Mouse (Mus musculus) thymus, adult 2 months (tissue): Measurements from ENCODE around the gene Gm28043. TPM values are rescaled to one million over a fixed set of nuclear protein-coding genes. Genes with fewer than 3 reads are reported as not detected.

Experiments used
- DNase-seq: peaks from one replicate; pipeline ENCODE4 v3.0.0; 2021
- H3K27ac ChIP-seq: fragments of 200-500 bp; 2 replicates; pipeline ENCODE4 v1.5.1; 2012; ENCODE audit warnings: low read length, control low read depth; ENCODE audit not compliant: control insufficient read depth, insufficient read depth
- H3K27me3 ChIP-seq: fragments of 200-500 bp; 2 replicates; pipeline ENCODE4 v1.6.1; 2012; ENCODE audit warnings: mild to moderate bottlenecking, low read length, moderate library complexity, mixed read lengths; ENCODE audit not compliant: control insufficient read depth, insufficient read depth
- H3K36me3 ChIP-seq: fragments of 200-500 bp; 2 replicates; pipeline ENCODE4 v1.6.1; 2012; ENCODE audit warnings: mild to moderate bottlenecking, low read length, moderate library complexity; ENCODE audit not compliant: control insufficient read depth, insufficient read depth
- H3K4me1 ChIP-seq: fragments of 200-500 bp; replicated peaks from 2 replicates; pipeline ENCODE4 v1.6.1; 2012; ENCODE audit warnings: low read length; ENCODE audit not compliant: control insufficient read depth, insufficient read depth
- H3K4me3 ChIP-seq: fragments of 200-500 bp; 2 replicates; pipeline ENCODE4 v1.5.1; 2012; ENCODE audit warnings: mild to moderate bottlenecking, low read length, control low read depth, moderate library complexity; ENCODE audit not compliant: control insufficient read depth, insufficient read depth
- CTCF ChIP-seq: fragments of 200-500 bp; IDR thresholded peaks from 2 replicates; pipeline ENCODE4 v1.5.1; 2012; ENCODE audit warnings: mild to moderate bottlenecking, control low read depth, low read length, moderate library complexity, borderline replicate concordance; ENCODE audit not compliant: control insufficient read depth, poor library complexity, insufficient read depth; ENCODE audit errors: extremely low read depth
- POLR2A ChIP-seq: fragments of 200-500 bp; IDR thresholded peaks from 2 replicates; pipeline ENCODE4 v1.6.1; 2012; ENCODE audit warnings: mild to moderate bottlenecking, low read length, control low read depth, moderate library complexity; ENCODE audit not compliant: control insufficient read depth, poor library complexity, insufficient read depth; ENCODE audit errors: extremely low read depth
- WGBS: fragments of 180-500 bp; shearing (Covaris S2); methylation state at CpG from one replicate; pipeline ENCODE4 v1.1.7; 2018; 5-methylcytosine and 5-hydroxymethylcytosine counted together
- polyA plus RNA-seq: library from polyadenylated mRNA; depleted of rRNA; stranded (reverse); fragments of >200 nt; gene quantifications from 2 replicates; pipeline ENCODE4 v1.2.3, GENCODE M21; 2012

The Gm28043 gene
- polyA plus RNA-seq, 1 experiment: 2.2 TPM

DNA sequence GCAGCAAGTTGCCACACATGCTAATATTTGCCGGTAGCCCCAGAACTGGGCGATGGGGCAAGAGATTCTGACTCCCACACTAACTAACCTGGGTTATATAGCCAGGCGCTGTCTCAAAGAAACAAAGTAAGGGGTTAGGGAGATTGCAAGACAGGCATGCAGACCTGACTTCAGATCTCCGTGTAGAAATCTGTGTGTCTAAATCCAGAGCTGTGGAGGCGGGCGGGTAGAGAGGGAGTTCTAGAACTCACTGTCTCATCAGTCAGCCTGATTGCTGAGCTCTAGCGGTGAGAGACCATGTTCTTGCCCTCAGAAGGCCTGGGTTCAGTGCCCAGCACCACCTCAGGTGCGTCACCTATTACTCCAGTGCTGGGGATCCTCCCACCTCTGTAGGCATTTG is 8.8 kb downstream of the Gm28043 start:
- TF ChIP-seq POLR2A (no peak), CTCF (no peak)
- no peaks in the 10 kb centered on the region for H3K27me3 ChIP-seq
- no peaks in the 10 kb centered on the region for H3K4me1 ChIP-seq
- no peak for DNase-seq
- peaks cover 51% of the 10 kb centered on the region for H3K36me3 ChIP-seq
- 98% methylated on average over 8 of the region's 8 CpGs for WGBS
- H3K27ac ChIP-seq: no peak overlapping the region
- no peak overlapping the region for H3K4me3 ChIP-seq

DNA sequence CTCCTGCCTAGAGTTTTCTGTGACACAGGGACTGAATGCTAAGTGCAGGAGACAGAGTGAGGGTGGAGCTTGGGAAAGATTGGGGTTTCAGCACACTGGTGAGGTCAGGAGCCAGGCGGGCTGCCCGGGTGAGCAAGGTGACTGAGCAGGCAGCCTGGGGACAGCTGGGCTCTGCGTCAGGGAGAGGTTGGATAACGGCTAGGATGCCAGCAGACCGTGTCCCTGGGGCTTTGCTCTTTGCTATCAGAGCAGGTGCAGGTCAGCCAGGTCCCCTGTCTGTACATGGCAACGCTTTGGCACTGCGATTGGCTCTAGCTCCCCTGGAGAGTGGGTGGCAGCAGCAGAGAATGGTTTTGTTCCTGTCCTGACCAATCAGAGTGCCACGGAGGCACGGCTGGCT is 12.6 kb downstream of the Gm28043 start:
- no peaks in the 10 kb centered on the region for H3K27me3 ChIP-seq
- H3K4me1 ChIP-seq: no peaks in the 10 kb centered on the region
- H3K4me3 ChIP-seq: no peak overlapping the region
- H3K36me3 ChIP-seq: peaks cover 66% of the 10 kb centered on the region
- 97% methylated on average over 9 of the region's 9 CpGs for WGBS
- no peak overlapping the region for H3K27ac ChIP-seq
- TF ChIP-seq POLR2A: no peak
- no peak for TF ChIP-seq CTCF
- DNase-seq: no peak

GRCm38 (mm10) chr17:29628946-29629345 is 14.3 kb downstream of the Gm28043 start:
- no peak for TF ChIP-seq CTCF
- TF ChIP-seq POLR2A: no peak
- 93% methylated on average over 5 of the region's 5 CpGs for WGBS
- Histone ChIP-seq H3K36me3 (peaks cover 62% of the 10 kb centered on the region), H3K27me3 (no peaks in the 10 kb centered on the region), H3K27ac (no peak overlapping the region), H3K4me1 (no peaks in the 10 kb centered on the region), H3K4me3 (no peak overlapping the region)
- DNase-seq: no peak

- Histone ChIP-seq H3K27me3 (no peaks in the 10 kb centered on the region), H3K27ac (no peak overlapping the region), H3K4me1 (no peaks in the 10 kb centered on the region), H3K4me3 (no peak overlapping the region), H3K36me3 (peaks cover 62% of the 10 kb centered on the region)
- no peak for DNase-seq
- TF ChIP-seq POLR2A (no peak), CTCF (no peak)
- 91% methylated on average over 5 of the region's 5 CpGs for WGBS
Observed at GRCm38 (mm10) chr17:29629620-29630019, 14.9 kb downstream of the Gm28043 start.

DNA sequence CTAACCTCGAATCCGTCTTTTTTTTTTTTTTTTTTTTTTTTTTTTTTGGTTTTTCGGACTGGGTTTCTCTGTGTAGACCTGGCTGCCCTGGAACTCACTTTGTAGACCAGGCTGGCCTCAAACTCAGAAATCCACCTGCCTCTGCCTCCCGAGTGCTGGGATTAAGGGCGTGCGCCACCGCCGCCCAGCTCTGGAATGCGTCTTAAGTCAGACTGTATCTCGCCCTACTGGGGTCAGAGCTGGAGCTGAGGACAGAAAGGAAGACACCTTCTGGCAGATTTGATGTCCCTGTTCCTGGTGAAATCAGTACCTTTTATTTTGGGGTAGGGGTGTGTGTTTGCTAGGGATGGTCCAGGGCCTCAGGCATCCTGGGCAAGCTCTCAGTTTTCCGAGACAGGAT is 17.6 kb downstream of the Gm28043 start:
- DNase-seq: no peak
- TF ChIP-seq POLR2A (no peak), CTCF (no peak)
- peaks cover 62% of the 10 kb centered on the region for H3K36me3 ChIP-seq
- H3K4me1 ChIP-seq: no peaks in the 10 kb centered on the region
- no peak overlapping the region for H3K4me3 ChIP-seq
- no peak overlapping the region for H3K27ac ChIP-seq
- H3K27me3 ChIP-seq: no peaks in the 10 kb centered on the region
- 96% methylated on average over 11 of the region's 11 CpGs for WGBS

GRCm38 (mm10) chr17:29635492-29635891 is 20.8 kb downstream of the Gm28043 start:
- TF ChIP-seq CTCF: no peak
- no peak for TF ChIP-seq POLR2A
- H3K4me1 ChIP-seq: no peaks in the 10 kb centered on the region
- 98% methylated on average over 8 of the region's 8 CpGs for WGBS
- no peak for DNase-seq
- H3K27ac ChIP-seq: no peak overlapping the region
- H3K36me3 ChIP-seq: peaks cover 53% of the 10 kb centered on the region
- H3K4me3 ChIP-seq: no peak overlapping the region
- H3K27me3 ChIP-seq: no peaks in the 10 kb centered on the region

- no peak overlapping the region for H3K27ac ChIP-seq
- no peaks in the 10 kb centered on the region for H3K4me1 ChIP-seq
- H3K36me3 ChIP-seq: peaks cover 52% of the 10 kb centered on the region
- TF ChIP-seq POLR2A: no peak
- no peak for TF ChIP-seq CTCF
- H3K4me3 ChIP-seq: no peak overlapping the region
- H3K27me3 ChIP-seq: no peaks in the 10 kb centered on the region
- DNase-seq: peak; percentile 14
- WGBS: 81% methylated on average over 5 of the region's 5 CpGs
Observed at GRCm38 (mm10) chr17:29636118-29636517, 21.4 kb downstream of the Gm28043 start.
